Mouse (Mus musculus): ENCODE results near the gene Herc4.
A peak's percentile ranks its signal among the peaks of the same experiment; 100 is the strongest.
"Not testable (repeated sequence)": the region's sequence is repeated elsewhere in the genome, so short reads cannot be mapped to it uniquely, and the experiment has no call there.

The Herc4 gene

DNA sequence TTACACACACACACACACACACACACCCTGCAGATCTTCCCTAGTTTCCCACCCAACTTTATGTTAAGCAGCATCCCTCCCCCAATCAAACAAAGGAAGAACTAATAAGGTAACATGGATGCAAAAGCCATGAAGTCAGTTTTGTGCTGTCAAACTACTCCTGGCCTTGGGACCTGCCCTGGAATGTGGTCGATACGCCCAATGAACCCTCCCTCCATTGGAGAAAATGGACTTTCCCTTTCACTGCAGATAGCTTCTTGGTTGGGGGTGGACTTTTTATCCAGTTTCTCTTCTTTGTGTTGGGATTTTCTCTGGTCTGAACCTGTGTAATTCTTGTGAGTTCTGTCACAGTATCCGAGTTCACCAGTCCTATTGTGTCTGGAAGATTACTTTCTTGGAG is 15.1 kb downstream of the Herc4 start:
- no peak for DNase-seq

- DNase-seq = no peak
Observed at GRCm38 (mm10) chr10:63259340-63259739, 15.7 kb downstream of the Herc4 start.

- DNase-seq = no peak
Observed at GRCm38 (mm10) chr10:63267941-63268340, 24.3 kb downstream of the Herc4 start.

GRCm38 (mm10) chr10:63272401-63272800 is 28.8 kb downstream of the Herc4 start:
- DNase-seq = no peak

- DNase-seq = no peak
Observed at GRCm38 (mm10) chr10:63272868-63273267, 29.3 kb downstream of the Herc4 start.

DNA sequence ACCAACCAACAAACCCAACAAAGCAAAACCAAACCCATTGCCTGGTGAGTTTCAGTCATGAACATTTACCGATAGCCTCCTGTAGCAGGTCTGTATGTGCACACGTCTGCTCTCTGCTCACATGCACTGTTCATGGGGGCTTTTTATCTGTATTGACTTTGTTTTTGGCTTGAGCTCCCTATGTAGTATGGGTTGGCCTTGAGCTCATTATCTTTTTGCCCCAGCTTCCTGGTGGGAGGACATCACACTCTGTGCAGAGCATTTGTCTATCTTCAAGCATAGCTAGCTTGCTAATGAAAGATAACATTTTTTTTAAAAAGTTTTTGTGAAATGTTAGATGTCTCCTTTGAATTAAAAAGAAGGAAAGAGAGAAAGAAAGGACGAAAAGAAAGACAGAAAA is 33.4 kb downstream of the Herc4 start:
- no peak for DNase-seq

GRCm38 (mm10) chr10:63279851-63280250 is 36.2 kb downstream of the Herc4 start:
- no peak for DNase-seq

DNA sequence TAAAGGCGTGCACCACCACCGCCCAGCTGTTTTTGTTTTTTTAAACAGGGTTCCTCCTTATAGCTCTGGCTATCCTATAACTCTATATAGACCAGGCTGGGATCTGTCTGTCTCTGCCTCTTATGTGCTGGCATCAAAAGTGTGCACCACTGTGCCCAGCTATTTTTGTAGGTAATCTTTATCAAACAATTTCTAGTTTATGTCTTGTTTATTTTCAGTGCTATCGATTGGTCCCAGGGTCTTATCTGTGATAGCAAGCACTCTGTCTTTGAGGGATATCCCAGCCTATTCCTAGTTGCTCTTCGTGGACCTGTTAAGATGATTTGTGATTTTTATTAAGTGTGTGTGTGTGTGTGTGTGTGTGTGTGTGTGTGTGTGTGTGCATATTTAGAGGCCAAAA is 38.8 kb downstream of the Herc4 start:
- no peak for DNase-seq

DNA sequence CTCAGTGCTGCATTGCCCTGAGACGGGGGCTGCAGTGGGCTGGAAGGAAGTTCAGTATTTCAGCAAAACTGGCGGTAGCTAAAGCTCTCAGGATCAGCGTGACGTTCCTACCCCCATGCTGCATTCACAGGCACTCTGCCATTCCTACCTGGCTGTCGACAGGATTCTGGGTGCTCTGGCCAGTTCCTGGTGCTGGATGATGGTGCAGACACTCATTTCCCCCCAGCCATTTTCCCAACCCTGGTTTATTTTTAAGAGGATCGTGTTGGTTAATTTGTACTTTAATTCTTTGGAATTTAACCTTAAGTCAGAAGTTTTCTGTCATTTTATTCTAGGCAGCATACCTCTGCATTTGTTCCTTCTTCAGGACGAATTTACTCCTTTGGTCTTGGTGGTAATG is 39.2 kb downstream of the Herc4 start:
- no peak for DNase-seq

- no peak for DNase-seq
Observed at GRCm38 (mm10) chr10:63302356-63302755, 58.7 kb downstream of the Herc4 start.

DNA sequence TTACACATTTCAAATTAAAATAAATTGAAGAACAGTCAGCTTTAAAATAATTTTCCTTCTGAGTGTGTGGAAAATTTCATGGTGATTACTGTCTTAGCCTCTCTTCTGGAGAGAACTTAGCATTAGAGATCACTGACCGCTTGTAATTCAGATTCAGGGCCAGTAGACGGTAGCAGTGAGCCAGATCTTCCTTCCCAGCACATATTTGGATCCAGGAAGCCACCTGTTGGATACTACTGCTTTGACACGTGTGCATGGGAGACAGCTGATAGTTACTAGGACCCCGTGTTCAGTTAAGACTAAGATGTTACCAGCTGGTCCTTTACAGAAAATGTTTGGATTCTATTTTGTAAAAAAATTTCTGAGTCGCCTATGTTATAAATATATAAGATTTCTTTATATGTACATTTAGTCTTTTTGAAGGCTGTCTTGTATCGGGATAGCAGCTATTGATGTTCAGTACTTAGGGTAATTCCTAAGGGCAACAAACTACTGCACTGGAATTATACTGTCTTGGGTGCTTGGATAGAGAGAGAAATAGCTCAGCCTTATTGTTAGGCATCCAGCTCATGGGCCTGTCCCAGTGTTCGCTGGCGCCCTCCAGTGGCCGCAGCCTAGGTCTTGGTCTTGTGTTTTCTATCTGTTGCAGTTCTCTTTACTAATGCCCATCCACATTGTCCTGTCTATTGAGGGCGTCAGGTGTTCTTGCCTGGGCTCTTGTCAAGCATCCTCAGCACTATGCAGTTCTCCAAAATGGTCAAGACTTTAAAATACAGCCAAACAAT is 65.2 kb downstream of the Herc4 start:
- peak; percentile 84 to 93 for DNase-seq

- no peak for DNase-seq
Observed at GRCm38 (mm10) chr10:63313726-63314125, 70.1 kb downstream of the Herc4 start.

DNA sequence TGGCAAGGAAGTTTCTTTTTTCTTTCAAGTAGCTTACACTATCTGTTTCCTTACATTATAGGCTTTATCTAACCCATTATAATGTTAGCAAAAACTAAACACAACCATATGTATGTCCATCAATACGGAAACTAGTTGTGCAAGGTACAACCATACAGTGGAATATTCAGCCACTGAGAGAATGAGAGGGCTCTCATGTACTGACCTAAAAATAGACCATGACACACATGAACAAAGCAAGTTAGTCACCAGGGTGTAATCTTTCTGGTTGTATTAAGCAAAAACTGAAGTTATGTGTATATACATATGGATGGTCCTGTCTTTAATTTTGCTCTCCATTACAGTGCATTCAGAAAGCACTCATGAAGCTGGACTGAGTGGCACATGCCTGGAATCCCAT is 83.5 kb downstream of the Herc4 start:
- DNase-seq = no peak

GRCm38 (mm10) chr10:63336901-63337300 is 93.3 kb downstream of the Herc4 start:
- peak in 1 of 2 experiments; percentile 19 for DNase-seq

- DNase-seq = no peak
Observed at GRCm38 (mm10) chr10:63337326-63337725, 93.7 kb downstream of the Herc4 start.

GRCm38 (mm10) chr10:63337951-63338836 is 94.6 kb downstream of the Herc4 start:
- peak; percentile 72 to 73 for DNase-seq

DNA sequence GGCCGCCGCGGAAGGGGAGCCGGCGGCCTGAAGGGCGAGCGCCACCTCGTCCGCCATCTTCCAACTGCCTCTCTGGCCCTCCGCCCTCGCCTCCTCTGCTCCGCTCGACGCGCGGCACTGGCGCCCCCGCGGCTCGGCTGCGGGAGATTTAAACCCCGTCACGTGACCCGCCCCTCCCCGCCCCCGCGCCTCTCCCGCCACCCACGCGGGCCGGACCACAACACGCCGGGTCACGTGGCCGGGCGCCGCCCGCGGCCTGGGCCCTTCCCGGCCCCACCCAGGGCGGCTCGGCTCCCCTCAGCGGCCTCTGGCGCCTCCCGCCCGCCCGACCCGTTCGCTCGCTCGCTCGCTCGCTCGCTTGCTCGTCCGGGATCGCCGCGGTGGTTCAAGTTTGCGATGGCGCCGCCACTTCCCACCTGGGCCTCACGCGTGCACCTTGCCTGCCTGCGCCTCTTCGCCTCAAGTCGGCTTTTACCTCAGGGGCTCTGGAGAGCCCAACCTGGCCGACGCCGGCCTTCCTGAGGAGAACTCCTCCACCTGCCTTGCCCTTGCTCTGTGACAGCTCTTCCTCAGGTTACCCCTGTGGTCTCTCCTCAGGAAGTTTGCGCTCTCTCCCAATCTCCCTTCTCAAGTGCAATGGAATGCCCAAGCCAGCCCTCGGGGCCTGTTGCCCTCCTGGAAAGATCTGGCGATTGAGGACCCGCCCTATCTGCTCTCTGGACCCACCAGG is 95.5 kb downstream of the Herc4 start:
- peak; percentile 95 to 97 for DNase-seq

DNA sequence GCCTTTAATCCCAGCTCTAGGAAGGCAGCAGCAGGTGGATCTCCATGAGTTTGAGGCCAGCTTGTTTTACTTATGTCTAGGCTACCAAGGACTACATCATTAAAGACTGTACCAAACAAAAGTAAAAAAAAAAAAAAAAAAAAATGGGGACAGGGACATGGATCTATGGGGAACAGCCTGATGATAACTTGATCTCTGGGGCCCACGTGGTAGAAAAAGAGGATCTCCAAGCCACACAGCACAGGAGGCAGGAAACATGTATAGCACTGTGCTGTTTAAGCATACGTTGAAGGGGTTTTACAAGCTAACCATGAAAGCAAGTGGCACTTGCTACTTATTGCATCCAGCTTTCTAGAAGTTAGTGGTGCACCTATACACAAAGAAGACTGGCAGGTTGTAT is 97.7 kb downstream of the Herc4 start:
- no peak for DNase-seq

GRCm38 (mm10) chr10:63344751-63345150 is 101.1 kb downstream of the Herc4 start:
- DNase-seq = no peak

DNA sequence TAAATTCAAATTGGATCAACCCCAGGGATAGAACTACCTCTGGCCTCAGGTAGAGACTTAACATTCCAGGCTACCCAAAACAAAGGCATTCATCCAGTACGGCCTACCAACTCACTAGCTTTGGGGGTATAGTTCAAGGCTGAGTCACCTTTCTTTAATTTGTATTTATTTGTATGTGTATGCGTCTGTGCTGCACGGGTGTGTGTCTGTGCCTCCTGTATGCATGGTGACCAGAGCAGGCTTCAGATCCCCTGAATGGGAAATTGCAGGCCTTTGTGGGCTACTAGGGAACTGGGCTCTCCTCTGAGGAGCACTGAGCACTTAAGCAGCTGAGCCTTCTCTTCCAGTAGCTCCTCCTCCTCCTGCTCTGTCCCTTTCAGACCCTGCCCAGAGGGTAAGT is 104.7 kb downstream of the Herc4 start:
- no peak for DNase-seq

DNA sequence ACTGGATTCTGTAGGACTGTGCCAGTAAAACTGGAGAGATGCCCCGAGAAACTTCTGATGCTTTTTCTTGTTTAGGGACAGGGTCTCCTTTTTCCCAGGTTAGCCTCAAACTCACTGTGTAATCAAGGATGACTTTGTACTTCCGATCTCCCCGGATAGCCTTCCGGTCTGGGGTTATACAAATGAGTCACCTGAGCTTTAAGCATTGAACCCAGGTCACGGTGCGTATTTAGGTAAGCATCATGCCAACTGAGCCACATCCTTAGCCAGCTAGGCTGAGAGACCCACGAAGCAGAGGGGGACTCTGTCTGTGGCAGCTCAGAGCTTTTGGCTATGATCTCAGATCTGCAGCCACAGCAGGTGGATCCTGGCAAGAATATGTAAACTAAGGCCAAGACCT is 107.1 kb downstream of the Herc4 start:
- DNase-seq = no peak

GRCm38 (mm10) chr10:63351099-63351498 is 107.5 kb downstream of the Herc4 start:
- not testable (repeated sequence) for DNase-seq

DNA sequence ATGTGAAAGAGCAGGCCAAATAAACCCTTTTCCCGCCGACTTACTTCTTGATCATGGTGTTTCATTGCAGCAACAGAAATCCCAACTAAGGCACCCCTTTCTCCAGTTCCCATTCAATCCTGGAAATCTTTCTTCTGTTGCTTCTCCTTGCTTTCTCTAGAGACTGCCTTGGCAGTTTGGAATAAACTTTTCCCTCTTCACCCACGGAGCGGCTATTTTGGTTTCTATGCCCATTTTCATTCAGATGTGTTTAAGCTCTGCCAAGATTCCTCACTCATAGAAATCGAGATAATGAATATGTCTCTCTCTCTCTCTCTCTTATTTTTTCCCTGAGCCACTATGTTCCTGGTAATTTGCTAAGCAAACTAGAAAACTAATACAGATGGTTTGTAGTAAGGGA is 108.5 kb downstream of the Herc4 start:
- DNase-seq = no peak

Data from cerebellum, postnatal 14 days (tissue).